Mouse (Mus musculus) limb, embryonic 13.5 days (tissue): Measurements from ENCODE around the gene Nt5c2. TPM values are rescaled to one million over a fixed set of nuclear protein-coding genes. Genes with fewer than 3 reads are reported as not detected.
"Not testable (repeated sequence)": the region's sequence is repeated elsewhere in the genome, so short reads cannot be mapped to it uniquely, and the experiment has no call there.

Source experiments
- ATAC-seq: fragments of 200-750 bp; cut with Nextera tagmentation; 2 replicates; pipeline ENCODE4 v1.8.0; 2017; ENCODE audit warnings: low read depth, moderate number of reproducible peaks, moderate TSS enrichment; ENCODE audit not compliant: low FRiP score
- H3K27ac ChIP-seq: fragments of 300-500 bp; sonication (generic); 2 replicates; pipeline ENCODE4 v1.5.1; 2015; ENCODE audit warnings: inconsistent platforms, mild to moderate bottlenecking, moderate library complexity
- H3K27me3 ChIP-seq: fragments of 300-500 bp; sonication (generic); 2 replicates; pipeline ENCODE4 v1.6.1; 2015; ENCODE audit warnings: mild to moderate bottlenecking, inconsistent platforms
- H3K36me3 ChIP-seq: fragments of 300-500 bp; sonication (generic); 2 replicates; pipeline ENCODE4 v1.6.1; 2015; ENCODE audit warnings: inconsistent platforms, mild to moderate bottlenecking, moderate library complexity
- H3K4me1 ChIP-seq: fragments of 300-500 bp; sonication (generic); 2 replicates; pipeline ENCODE4 v1.6.1; 2015; ENCODE audit warnings: inconsistent platforms
- H3K4me2 ChIP-seq: fragments of 300-500 bp; sonication (generic); replicated peaks from 2 replicates; pipeline ENCODE4 v1.6.1; 2015; ENCODE audit warnings: inconsistent platforms, mild to moderate bottlenecking, moderate library complexity
- H3K4me3 ChIP-seq: fragments of 300-500 bp; sonication (generic); 2 replicates; pipeline ENCODE4 v1.5.1; 2015; ENCODE audit warnings: moderate library complexity, mild to moderate bottlenecking, inconsistent platforms
- H3K9ac ChIP-seq: fragments of 300-500 bp; sonication (generic); 2 replicates; pipeline ENCODE4 v1.6.1; 2015; ENCODE audit warnings: mild to moderate bottlenecking, inconsistent platforms
- H3K9me3 ChIP-seq: fragments of 300-500 bp; sonication (generic); 2 replicates; pipeline ENCODE4 v1.6.1; 2016; ENCODE audit warnings: inconsistent platforms
- WGBS: fragments of 180-500 bp; shearing (Covaris S2); methylation state at CpG from one replicate; pipeline ENCODE4 v1.1.7; 2015; 5-methylcytosine and 5-hydroxymethylcytosine counted together
- polyA plus RNA-seq: library from polyadenylated mRNA; unstranded; fragments of >200 nt; fragmentation: Nextera tagmentation; extraction: Ambion mirVana; gene quantifications from 2 replicates; pipeline ENCODE4 v1.2.1, GENCODE M21; 2015

Gene Nt5c2
- polyA plus RNA-seq, 1 experiment from 2014 or later: 86.8 TPM

- Histone ChIP-seq H3K4me3 (peak overlapping the region; percentile 52), H3K9ac (no peak overlapping the region), H3K4me1 (peaks cover 21% of the 10 kb centered on the region), H3K9me3 (no peaks in the 10 kb centered on the region), H3K4me2 (peak overlapping the region; percentile 92), H3K36me3 (no peaks in the 10 kb centered on the region), H3K27ac (no peak overlapping the region), H3K27me3 (peaks cover 87% of the 10 kb centered on the region)
- ATAC-seq: no peak
- WGBS: under 1% methylated on average over 37 of the region's 37 CpGs
Measured at GRCm38 (mm10) chr19:47015396-47015795, 443 bp upstream of the Nt5c2 start.

GRCm38 (mm10) chr19:47014159-47014446, 850 bp downstream of the Nt5c2 start:
- H3K4me2 ChIP-seq: peak overlapping the region; percentile 92
- no peak overlapping the region for H3K9ac ChIP-seq
- peak overlapping the region; percentile 52 for H3K4me3 ChIP-seq
- no peak overlapping the region for H3K27ac ChIP-seq
- H3K9me3 ChIP-seq: no peaks in the 10 kb centered on the region
- peaks cover 85% of the 10 kb centered on the region for H3K27me3 ChIP-seq
- no peak for ATAC-seq
- 1% methylated on average over 11 of the region's 11 CpGs for WGBS
- H3K36me3 ChIP-seq: no peaks in the 10 kb centered on the region
- H3K4me1 ChIP-seq: peaks cover 19% of the 10 kb centered on the region

- Histone ChIP-seq H3K4me1 (peaks cover 19% of the 10 kb centered on the region), H3K9ac (no peak overlapping the region), H3K27ac (no peak overlapping the region), H3K4me3 (peak overlapping the region; percentile 52), H3K4me2 (peak overlapping the region; percentile 92), H3K9me3 (no peaks in the 10 kb centered on the region), H3K27me3 (peaks cover 84% of the 10 kb centered on the region), H3K36me3 (no peaks in the 10 kb centered on the region)
- no peak for ATAC-seq
- 14% methylated on average over 20 of the region's 20 CpGs for WGBS
Measured at GRCm38 (mm10) chr19:47013340-47014158, 1.4 kb downstream of the Nt5c2 start.

GRCm38 (mm10) chr19:47012521-47013130, 2.3 kb downstream of the Nt5c2 start:
- H3K9me3 ChIP-seq: no peaks in the 10 kb centered on the region; the same call in 1 of the 2 replicates
- no peaks in the 10 kb centered on the region for H3K36me3 ChIP-seq
- 89% methylated on average over 15 of the region's 15 CpGs for WGBS
- peaks cover 19% of the 10 kb centered on the region for H3K4me1 ChIP-seq
- no peak overlapping the region for H3K9ac ChIP-seq
- ATAC-seq: no peak
- no peak overlapping the region for H3K4me3 ChIP-seq
- H3K27ac ChIP-seq: no peak overlapping the region
- H3K27me3 ChIP-seq: peaks cover 80% of the 10 kb centered on the region
- no peak overlapping the region for H3K4me2 ChIP-seq

- H3K4me2 ChIP-seq: no peak overlapping the region
- WGBS: 84% methylated on average over 5 of the region's 5 CpGs
- H3K27me3 ChIP-seq: peaks cover 57% of the 10 kb centered on the region
- no peak overlapping the region for H3K4me3 ChIP-seq
- no peak for ATAC-seq
- H3K4me1 ChIP-seq: peaks cover 9% of the 10 kb centered on the region
- no peak overlapping the region for H3K9ac ChIP-seq
- no peaks in the 10 kb centered on the region for H3K36me3 ChIP-seq
- no peak overlapping the region for H3K27ac ChIP-seq
- H3K9me3 ChIP-seq: no peaks in the 10 kb centered on the region; the same call in 1 of the 2 replicates
Measured at GRCm38 (mm10) chr19:47009943-47010342, 5.0 kb downstream of the Nt5c2 start.

- Histone ChIP-seq H3K4me1 (peaks cover 4% of the 10 kb centered on the region), H3K9ac (no peak overlapping the region), H3K9me3 (no peaks in the 10 kb centered on the region; the same call in 1 of the 2 replicates), H3K27ac (no peak overlapping the region), H3K4me2 (no peak overlapping the region), H3K36me3 (no peaks in the 10 kb centered on the region), H3K27me3 (peaks cover 52% of the 10 kb centered on the region), H3K4me3 (no peak overlapping the region)
- no peak for ATAC-seq
- whole genome bisulfite sequencing: 87% methylated on average over 7 of the region's 7 CpGs
Measured at GRCm38 (mm10) chr19:47009420-47009819, 5.5 kb downstream of the Nt5c2 start.

GRCm38 (mm10) chr19:47006321-47006720, 8.6 kb downstream of the Nt5c2 start:
- no peak for ATAC-seq
- Histone ChIP-seq H3K9ac (no peak overlapping the region), H3K36me3 (no peaks in the 10 kb centered on the region), H3K27ac (no peak overlapping the region), H3K4me2 (no peak overlapping the region), H3K9me3 (no peaks in the 10 kb centered on the region; the same call in 1 of the 2 replicates), H3K27me3 (peaks cover 22% of the 10 kb centered on the region), H3K4me3 (no peak overlapping the region), H3K4me1 (no peaks in the 10 kb centered on the region)
- 0% methylated on average over 4 of the region's 4 CpGs for WGBS

- no peak overlapping the region for H3K4me2 ChIP-seq
- H3K4me3 ChIP-seq: no peak overlapping the region
- no peak for ATAC-seq
- no peak overlapping the region for H3K27ac ChIP-seq
- H3K36me3 ChIP-seq: no peaks in the 10 kb centered on the region
- peaks cover 18% of the 10 kb centered on the region for H3K27me3 ChIP-seq
- H3K9me3 ChIP-seq: no peaks in the 10 kb centered on the region; the same call in 1 of the 2 replicates
- H3K4me1 ChIP-seq: no peaks in the 10 kb centered on the region
- H3K9ac ChIP-seq: no peak overlapping the region
- WGBS: 62% methylated on average over 5 of the region's 5 CpGs
Measured at GRCm38 (mm10) chr19:47005873-47006272, 9.1 kb downstream of the Nt5c2 start.

- 73% methylated on average over 6 of the region's 6 CpGs for WGBS
- no peak for ATAC-seq
Measured at GRCm38 (mm10) chr19:47003742-47004511, 11.0 kb downstream of the Nt5c2 start.

GRCm38 (mm10) chr19:47000357-47000756, 14.6 kb downstream of the Nt5c2 start:
- H3K4me2 ChIP-seq, H3K27me3 ChIP-seq, H3K4me1 ChIP-seq, ATAC-seq, H3K9me3 ChIP-seq, H3K27ac ChIP-seq, H3K36me3 ChIP-seq, H3K9ac ChIP-seq, H3K4me3 ChIP-seq: not testable (repeated sequence)
- WGBS: 89% methylated on average over 3 of the region's 3 CpGs

More at GRCm38 (mm10) chr19:47003742-47004511, 11.0 kb downstream of the Nt5c2 start:
- H3K4me1 ChIP-seq: no peaks in the 10 kb centered on the region
- H3K36me3 ChIP-seq: no peaks in the 10 kb centered on the region
- H3K4me2 ChIP-seq: no peak overlapping the region
- no peak overlapping the region for H3K27ac ChIP-seq
- H3K4me3 ChIP-seq: no peak overlapping the region
- peaks cover 9% of the 10 kb centered on the region; the same call in 1 of the 2 replicates for H3K27me3 ChIP-seq
- no peak overlapping the region for H3K9ac ChIP-seq
- no peaks in the 10 kb centered on the region; the same call in 1 of the 2 replicates for H3K9me3 ChIP-seq

- Histone ChIP-seq H3K4me1 (no peaks in the 10 kb centered on the region), H3K27ac (no peak overlapping the region), H3K36me3 (no peaks in the 10 kb centered on the region), H3K9me3 (no peaks in the 10 kb centered on the region), H3K4me3 (no peak overlapping the region), H3K27me3 (no peaks in the 10 kb centered on the region), H3K4me2 (no peak overlapping the region), H3K9ac (no peak overlapping the region)
- ATAC-seq: no peak
- 87% methylated on average over 6 of the region's 6 CpGs for WGBS
Measured at GRCm38 (mm10) chr19:46999753-47000152, 15.2 kb downstream of the Nt5c2 start.

GRCm38 (mm10) chr19:46998953-46999352, 16.0 kb downstream of the Nt5c2 start:
- H3K27me3 ChIP-seq: no peaks in the 10 kb centered on the region
- H3K4me1 ChIP-seq: no peaks in the 10 kb centered on the region
- ATAC-seq: no peak
- H3K4me2 ChIP-seq: no peak overlapping the region
- H3K9me3 ChIP-seq: no peaks in the 10 kb centered on the region
- no peaks in the 10 kb centered on the region for H3K36me3 ChIP-seq
- no peak overlapping the region for H3K27ac ChIP-seq
- no peak overlapping the region for H3K4me3 ChIP-seq
- WGBS: 79% methylated on average over 4 of the region's 4 CpGs
- H3K9ac ChIP-seq: no peak overlapping the region
